Mouse (Mus musculus) MN1 (cell line): ENCODE results near the gene Pmepa1.

Experiments
- DNase-seq: peaks from one replicate; pipeline ENCODE4 v3.0.0-alpha.2; 2016; ENCODE audit warnings: low spot score

Gene Pmepa1

GRCm38 (mm10) chr2:173225906-173226305 lies 50.4 kb downstream of the Pmepa1 start:
- no peak for DNase-seq

GRCm38 (mm10) chr2:173224832-173225231 lies 51.5 kb downstream of the Pmepa1 start:
- no peak for DNase-seq

- no peak for DNase-seq
Measured at GRCm38 (mm10) chr2:173224097-173224496, 52.2 kb downstream of the Pmepa1 start.

GRCm38 (mm10) chr2:173223496-173223895 lies 52.8 kb downstream of the Pmepa1 start:
- no peak for DNase-seq

GRCm38 (mm10) chr2:173220754-173221153 lies 55.6 kb downstream of the Pmepa1 start:
- DNase-seq, result no peak

- DNase-seq, result no peak
Measured at GRCm38 (mm10) chr2:173219256-173219954, 56.9 kb downstream of the Pmepa1 start.

GRCm38 (mm10) chr2:173218416-173219141 lies 57.8 kb downstream of the Pmepa1 start, which contains the start of gene Zbp1:
Gene Zbp1 (minus strand): TSS chr2:173218923.
- no peak for DNase-seq

GRCm38 (mm10) chr2:173217763-173218258 lies 58.5 kb downstream of the Pmepa1 start:
- no peak for DNase-seq

- DNase-seq, result no peak
Measured at GRCm38 (mm10) chr2:173217246-173217645, 59.1 kb downstream of the Pmepa1 start.

- DNase-seq, result no peak
Measured at GRCm38 (mm10) chr2:173216840-173217239, 59.5 kb downstream of the Pmepa1 start.

- no peak for DNase-seq
Measured at GRCm38 (mm10) chr2:173212227-173212626, 64.1 kb downstream of the Pmepa1 start.

GRCm38 (mm10) chr2:173209091-173209815 lies 67.1 kb downstream of the Pmepa1 start:
- DNase-seq, result no peak

- DNase-seq, result no peak
Measured at GRCm38 (mm10) chr2:173207051-173207450, 69.3 kb downstream of the Pmepa1 start.

- no peak for DNase-seq
Measured at GRCm38 (mm10) chr2:173205563-173206099, 70.7 kb downstream of the Pmepa1 start.

GRCm38 (mm10) chr2:173204671-173205070 lies 71.7 kb downstream of the Pmepa1 start:
- no peak for DNase-seq

- DNase-seq, result no peak
Measured at GRCm38 (mm10) chr2:173203726-173204125, 72.6 kb downstream of the Pmepa1 start.

GRCm38 (mm10) chr2:173202924-173203689 lies 73.2 kb downstream of the Pmepa1 start:
- no peak for DNase-seq

GRCm38 (mm10) chr2:173194796-173195195 lies 81.5 kb downstream of the Pmepa1 start:
- DNase-seq, result no peak

GRCm38 (mm10) chr2:173187182-173187855 lies 89.0 kb downstream of the Pmepa1 start:
- DNase-seq, result no peak

- peak; percentile 73 for DNase-seq
Measured at GRCm38 (mm10) chr2:173186047-173186943, 90.0 kb downstream of the Pmepa1 start.
